Mouse (Mus musculus) gonadal fat pad, adult 2 months (tissue): ENCODE results near the gene Gm10662. TPM values are rescaled to one million over a fixed set of nuclear protein-coding genes. Genes with fewer than 3 reads are reported as not detected.
"Not testable (repeated sequence)": the region's sequence is repeated elsewhere in the genome, so short reads cannot be mapped to it uniquely, and the experiment has no call there.

Source experiments
- DNase-seq: peaks from one replicate; pipeline ENCODE4 v3.0.0-alpha.2; 2012; ENCODE audit warnings: low read depth
- polyA plus RNA-seq: library from polyadenylated mRNA; depleted of rRNA; stranded (reverse); fragments of >200 nt; gene quantifications from 2 replicates; pipeline ENCODE4 v1.2.3, GENCODE M21; 2012; rRNA removed

The Gm10662 gene
- polyA plus RNA-seq, result not detected in 2 replicates

- DNase-seq, result not testable (repeated sequence)
Measured at GRCm38 (mm10) chr7:23144380-23144779, at the start of gene Gm10662. Gene Gm10662, minus strand, starts transcription at chr7:23144480.

- not testable (repeated sequence) for DNase-seq
Measured at GRCm38 (mm10) chr7:23163505-23163904, 19.2 kb upstream of the Gm10662 start.

Other genes starting within 250 kb of the Gm10662 start
- gene Gm4214, start 159.8 kb downstream of the Gm10662 start, polyA plus RNA-seq, result not detected in 2 replicates
- gene Gm4216, start 124.6 kb downstream of the Gm10662 start, polyA plus RNA-seq, result not detected in 2 replicates
- not detected in 2 replicates for gene Vmn1r163, start 88.9 kb downstream of the Gm10662 start, polyA plus RNA-seq
- gene Gm8720, start 77.0 kb downstream of the Gm10662 start, polyA plus RNA-seq, result not detected in 2 replicates
- gene Vmn1r165, start 72.9 kb upstream of the Gm10662 start, polyA plus RNA-seq, result not detected in 2 replicates
- gene Vmn1r166, start 107.2 kb upstream of the Gm10662 start, polyA plus RNA-seq, result not detected in 2 replicates
- not detected in 2 replicates for gene Gm6902, start 134.4 kb upstream of the Gm10662 start, polyA plus RNA-seq
- not detected in 2 replicates for gene Nlrp4e, start 156.7 kb upstream of the Gm10662 start, polyA plus RNA-seq
- not detected in 2 replicates for gene Nlrp5, start 241.4 kb upstream of the Gm10662 start, polyA plus RNA-seq